Mouse (Mus musculus): ENCODE measurements around the gene Nelfa. TPM values are rescaled to one million over a fixed set of nuclear protein-coding genes. Genes with fewer than 3 reads are reported as not detected.

The Nelfa gene
- total RNA-seq, 2 experiments from 2014 or later, result 19.7 to 20.1 TPM

Small RNAs within 50 kb of the gene (microRNA-seq; reads per million reads assigned to microRNA genes)
- gene Mir7024, result 1.2 to 2.2 reads per million in 2 experiments

Other genes starting within 250 kb of the Nelfa start
- gene Fgfr3, start 214.7 kb downstream of the Nelfa start, total RNA-seq (2021), result 100 to 1,000 TPM; 107 to 123 TPM
- gene Letm1, start 153.6 kb downstream of the Nelfa start, total RNA-seq (2021), result 100 to 1,000 TPM in 1 of 2 experiments, 10 to 100 TPM in 1; 98.8 to 103 TPM
- 100 to 1,000 TPM; 122 to 126 TPM for gene Nsd2, start 115.7 kb downstream of the Nelfa start, total RNA-seq (2021)
- 10 to 100 TPM; 62.5 to 74.8 TPM for gene Gm1673, start 47.0 kb upstream of the Nelfa start, total RNA-seq (2021)
- gene Nat8l, start 59.6 kb upstream of the Nelfa start, total RNA-seq (2021), result 100 to 1,000 TPM; 131 to 133 TPM
- 1 to 10 TPM in 1 of 2 experiments, under 1 TPM in 1; 0.63 to 1.0 TPM for gene Poln, start 233.0 kb upstream of the Nelfa start, total RNA-seq (2021)
- gene Haus3, start 233.1 kb upstream of the Nelfa start, total RNA-seq (2021), result 1 to 10 TPM; 5.6 to 5.7 TPM

Measured in layer of hippocampus, postnatal 25 days (tissue).